Mouse (Mus musculus) CD8-positive naive resting alpha-beta T cell, adult 2 months (primary cell): Measurements from ENCODE around the gene Dhdh.
"Not testable (repeated sequence)": the region's sequence is repeated elsewhere in the genome, so short reads cannot be mapped to it uniquely, and the experiment has no call there.

Experiments
- DNase-seq, 2 experiments: peaks; one replicate each; pipeline ENCODE4 v3.0.0; 2022; ENCODE audit warnings: low read depth in 2 of 2, low spot score in 2 of 2

Gene Dhdh

DNA sequence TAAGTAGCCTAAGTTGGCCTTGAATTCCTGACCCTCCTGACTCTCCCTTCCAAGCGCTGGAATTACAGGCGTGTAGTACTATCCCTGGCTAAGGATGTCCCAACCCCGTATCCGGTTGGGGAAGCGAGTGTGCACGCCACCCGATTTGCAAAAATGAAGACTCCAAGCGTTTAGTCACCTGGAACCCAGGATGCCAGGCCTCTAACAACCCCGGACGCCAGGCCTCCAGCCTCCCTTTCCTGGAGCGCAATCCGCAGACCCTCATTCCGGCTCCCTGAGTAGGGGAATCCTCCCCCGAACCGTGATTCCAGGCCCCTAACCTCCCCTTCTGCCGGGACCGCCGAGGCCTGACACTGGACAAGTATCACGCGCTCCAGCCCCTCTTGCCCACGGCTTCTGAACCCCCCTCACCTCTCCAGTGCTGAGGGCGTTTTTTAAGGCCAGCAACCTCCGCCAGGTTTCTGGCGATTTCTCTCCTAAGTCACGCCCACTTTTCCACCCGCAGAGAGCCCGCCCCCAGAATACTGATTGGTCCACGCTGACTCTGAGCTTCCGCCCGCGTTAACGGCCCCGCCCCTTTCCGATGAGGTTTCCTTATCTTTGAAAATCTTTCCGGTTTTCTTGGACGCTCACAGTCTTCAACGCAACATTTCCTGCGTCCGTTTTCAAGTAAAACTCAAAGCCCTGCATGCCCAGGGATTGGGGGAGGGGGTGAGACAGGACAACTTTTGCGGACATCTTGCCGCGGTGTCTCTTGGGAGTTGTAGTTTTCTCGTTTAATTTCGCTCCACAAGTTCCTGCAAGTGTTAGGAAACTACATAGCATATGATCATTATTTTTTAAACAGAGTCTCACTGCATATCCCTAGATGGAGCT is 21.5 kb upstream of the Dhdh start, which contains the start of gene Nucb1:
Gene Nucb1 (minus strand): TSS at position 495 of the 876 bp plus-strand sequence.
- peak; percentile 82 to 91 for DNase-seq

DNA sequence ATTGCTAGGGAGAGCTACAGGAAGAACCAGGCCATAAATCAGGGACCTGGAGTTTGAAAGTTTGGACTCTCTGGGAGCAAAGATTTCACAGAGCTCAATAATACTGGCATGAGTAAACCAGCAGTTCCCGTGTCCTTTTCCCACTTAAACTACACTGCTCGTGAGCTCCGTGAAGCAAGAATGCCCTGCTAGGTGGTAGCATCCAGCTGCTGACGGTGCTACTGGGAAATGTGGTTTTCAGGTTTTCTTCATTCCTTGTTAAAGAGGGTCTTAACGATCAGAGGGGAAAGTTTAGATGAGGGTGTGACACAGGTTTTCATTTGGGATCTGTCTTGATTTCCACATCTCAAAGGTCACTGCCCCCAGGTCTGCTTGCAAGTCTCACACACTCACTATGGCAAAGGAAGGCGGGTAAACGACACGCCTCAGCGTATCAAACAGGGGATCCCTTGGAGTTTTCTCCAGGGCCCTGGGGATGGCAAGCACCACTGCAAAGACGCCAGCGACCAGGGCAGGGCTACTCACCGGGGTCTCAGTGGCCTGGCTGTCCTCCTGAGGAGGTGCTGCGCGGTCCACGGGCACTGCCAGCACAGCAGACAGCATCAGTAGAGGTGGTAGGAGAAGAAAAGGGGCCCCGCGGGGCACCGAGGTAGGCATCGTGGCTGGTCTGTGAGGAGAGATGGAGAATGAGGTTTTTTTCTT is 20.7 kb upstream of the Dhdh start:
- DNase-seq = no peak

DNA sequence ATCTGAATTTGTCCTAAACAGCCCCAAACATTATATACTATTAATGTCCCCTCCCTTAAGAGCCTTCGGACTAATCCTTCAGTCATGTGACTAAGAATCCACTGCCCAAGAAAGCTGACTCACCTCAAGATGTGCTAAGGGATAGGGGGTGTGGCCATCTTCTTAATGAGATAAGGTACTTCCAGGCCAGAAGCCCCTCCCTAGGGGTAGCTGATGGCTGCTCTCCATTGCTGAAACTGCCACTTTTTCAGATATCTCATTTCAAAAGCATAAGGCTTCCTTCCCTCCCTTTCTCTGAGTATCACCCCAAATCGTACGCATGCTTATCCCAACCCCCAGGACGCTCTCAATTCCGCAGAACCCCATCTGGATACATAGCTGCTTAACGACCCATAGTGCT is 20.0 kb upstream of the Dhdh start:
- no peak for DNase-seq

DNA sequence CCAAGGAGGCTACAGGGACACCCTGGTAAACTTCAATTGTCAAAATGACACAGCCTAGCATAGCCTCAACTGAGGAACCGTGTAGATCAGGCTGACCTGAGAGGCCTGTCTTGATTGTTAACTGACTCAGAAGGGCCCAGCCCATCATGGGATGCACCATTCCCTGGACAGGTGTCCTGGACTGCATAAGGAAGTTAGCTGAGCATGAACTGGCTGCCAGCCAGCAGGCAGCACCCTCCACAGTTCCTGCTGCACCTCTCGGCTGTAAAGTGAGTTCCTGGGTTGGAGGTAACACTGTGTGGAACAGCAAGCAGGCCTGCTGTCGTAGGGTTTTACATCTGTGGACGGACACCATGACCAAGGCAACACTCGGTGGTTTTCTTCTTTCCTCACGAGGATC is 19.0 kb upstream of the Dhdh start:
- no peak for DNase-seq

DNA sequence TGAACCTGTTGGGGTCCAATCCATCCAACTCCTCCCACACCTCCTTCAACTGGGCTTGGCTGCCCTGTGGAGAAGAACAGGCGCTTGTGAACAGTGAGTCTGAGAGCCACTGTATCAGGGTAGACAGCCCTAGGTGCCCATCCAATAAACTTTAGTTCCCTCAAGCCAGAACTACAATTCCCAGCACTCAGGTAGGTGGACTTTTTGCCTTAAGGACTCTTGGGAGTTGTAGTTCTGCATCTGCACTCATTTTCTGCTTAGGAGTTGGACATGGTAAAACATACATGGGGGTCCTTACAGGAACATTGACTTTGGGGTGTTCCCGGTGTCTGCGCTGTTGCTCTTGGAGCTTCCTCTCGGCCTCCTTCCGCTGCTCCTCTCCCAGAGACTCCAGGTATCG is 9.8 kb upstream of the Dhdh start:
- DNase-seq = no peak

DNA sequence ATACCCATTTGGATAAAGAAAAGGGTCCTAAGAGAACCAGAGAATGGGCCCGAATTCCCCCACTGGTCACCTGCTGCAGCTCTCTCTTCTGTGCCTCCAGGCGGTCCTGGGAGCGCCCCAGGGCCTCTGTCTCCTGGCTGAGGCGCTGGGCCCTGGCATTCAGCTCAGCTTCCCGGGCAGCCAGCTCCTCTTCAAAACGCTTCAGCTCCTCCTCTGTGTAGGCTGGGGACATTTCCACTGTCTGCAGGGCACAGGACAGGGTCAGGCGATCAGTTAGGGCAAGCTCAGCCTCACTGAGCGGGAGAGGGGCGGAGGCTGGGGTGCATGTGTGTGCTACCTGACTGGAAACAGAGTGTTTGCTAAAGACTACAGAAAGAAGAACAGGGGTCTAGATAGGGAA is 5.9 kb upstream of the Dhdh start:
- no peak for DNase-seq

DNA sequence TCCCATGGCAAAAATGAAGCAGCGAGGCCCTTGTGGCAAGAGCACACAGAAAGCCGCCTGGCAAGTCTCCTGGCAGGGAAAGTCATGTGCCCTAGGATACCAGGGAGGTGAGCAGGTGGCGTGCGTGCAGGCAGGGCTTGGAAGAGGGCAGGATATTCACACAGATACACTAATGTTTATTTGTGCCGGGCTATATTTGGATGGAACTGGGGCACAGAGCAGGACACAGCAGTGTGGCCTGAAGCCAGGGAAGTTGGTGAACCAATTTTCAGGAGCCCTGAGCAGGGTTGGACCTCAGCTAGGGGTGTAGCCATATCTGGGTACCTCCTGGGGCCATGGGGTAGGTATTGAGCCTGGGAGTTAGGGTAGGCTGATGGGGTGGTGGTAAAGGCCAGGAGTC is 4.3 kb upstream of the Dhdh start:
- no peak for DNase-seq

DNA sequence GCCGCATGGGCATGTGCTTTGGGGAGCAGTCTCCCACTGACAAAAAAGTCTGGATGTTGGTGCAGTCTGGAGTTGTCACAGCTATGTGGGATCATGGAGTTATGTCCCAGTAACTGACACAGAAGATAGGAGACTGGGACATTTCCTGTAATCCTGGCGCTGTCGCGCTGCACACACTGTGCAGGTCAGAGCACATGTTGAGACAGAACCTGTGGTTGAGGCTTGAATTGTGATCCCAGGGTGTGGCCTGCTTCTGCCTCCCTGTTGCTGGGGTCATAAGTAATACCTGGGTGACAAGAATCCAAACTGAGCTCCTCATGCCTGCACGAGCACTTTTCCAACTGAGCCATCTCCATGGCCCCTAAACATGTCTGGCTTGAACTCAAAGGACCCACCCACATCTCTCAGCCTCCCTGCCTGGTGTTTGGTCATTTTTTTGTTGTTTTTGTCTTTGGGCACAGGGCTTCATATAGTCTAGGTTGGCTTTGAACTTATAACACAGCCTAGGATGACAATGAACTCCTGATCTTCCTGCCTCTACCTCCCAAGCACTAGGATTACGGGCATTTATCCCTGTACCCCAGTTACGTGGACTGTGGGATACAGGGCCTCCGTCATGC is 3.7 kb upstream of the Dhdh start:
- no peak for DNase-seq

DNA sequence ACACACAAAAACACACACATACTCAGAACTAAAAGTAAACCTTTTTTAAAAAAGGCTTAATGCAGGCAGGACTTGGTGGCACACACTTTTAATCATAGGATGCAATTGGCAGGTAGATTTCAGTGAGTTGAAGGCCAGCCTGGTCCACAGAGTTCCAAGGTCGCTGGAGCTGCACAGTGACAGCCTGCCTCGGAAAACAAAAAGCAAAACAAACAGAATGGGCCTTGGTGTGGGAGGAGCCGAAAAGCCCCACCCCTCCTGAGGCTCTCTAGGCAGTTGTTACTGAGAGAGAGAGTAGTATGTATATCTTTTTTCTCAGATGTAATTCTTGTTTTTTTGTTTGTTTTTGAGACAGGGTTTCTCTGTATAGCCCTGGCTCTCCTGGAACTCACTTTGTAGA is 2.7 kb upstream of the Dhdh start:
- DNase-seq = no peak

DNA sequence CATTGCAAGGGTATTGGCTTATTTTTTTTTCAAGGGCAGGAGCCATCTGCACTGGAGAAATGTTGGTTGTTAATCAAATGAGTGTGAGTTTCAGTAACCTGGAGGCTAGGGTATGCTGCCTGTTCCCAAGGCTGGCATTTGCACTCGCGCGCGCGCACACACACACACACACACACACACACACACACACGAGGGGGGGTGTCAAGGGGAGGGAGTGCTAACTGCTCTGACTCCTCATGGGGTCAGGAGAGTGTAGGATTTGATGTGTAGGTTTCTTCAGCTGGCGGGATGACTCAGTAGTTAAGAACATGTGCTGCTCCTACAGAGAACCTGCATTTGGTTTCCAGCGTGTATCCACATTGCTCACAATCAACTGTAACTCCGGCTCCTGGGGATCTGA is 2.2 kb upstream of the Dhdh start:
- no peak for DNase-seq

DNA sequence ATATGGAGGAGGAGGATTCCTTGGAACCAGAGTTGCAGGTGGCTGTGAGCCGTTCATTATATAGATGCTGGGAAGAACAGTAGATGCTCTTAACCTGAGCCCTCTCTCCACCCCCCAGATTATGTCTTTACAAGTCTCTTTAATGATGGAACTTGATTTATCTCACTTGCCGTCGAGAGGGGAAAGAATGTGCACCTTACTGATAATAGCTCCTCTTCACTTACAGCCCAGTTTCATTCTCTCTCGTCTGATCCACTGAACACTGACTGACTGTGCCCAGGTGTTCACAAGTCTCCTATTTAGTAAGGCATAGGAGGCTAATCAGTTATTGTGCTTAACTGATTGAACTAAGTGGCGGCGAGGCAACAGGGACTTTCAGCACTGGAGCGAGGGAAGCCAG is 973 bp upstream of the Dhdh start:
- no peak for DNase-seq

DNA sequence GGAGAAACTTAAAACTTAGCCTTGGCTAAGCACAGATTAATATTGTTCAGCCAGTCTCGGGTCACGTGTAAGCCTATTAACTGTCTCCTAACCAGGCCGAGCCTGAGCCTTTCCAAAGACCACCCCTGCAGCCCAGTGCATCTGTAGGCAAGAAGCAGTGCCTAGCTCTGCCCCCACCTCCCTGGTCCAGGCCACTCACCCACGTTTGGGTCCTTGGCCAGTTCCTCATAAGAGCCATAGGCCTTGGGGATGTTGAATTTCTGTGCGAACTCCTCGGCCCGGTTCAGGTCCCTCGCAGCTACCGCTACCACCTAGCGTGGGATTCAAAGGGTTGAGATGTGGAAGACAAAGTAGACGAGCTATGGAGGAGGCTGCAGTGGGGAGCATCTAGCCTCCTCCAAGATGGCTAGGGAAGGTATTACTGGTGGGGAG is 728 bp downstream of the Dhdh start:
- no peak for DNase-seq

DNA sequence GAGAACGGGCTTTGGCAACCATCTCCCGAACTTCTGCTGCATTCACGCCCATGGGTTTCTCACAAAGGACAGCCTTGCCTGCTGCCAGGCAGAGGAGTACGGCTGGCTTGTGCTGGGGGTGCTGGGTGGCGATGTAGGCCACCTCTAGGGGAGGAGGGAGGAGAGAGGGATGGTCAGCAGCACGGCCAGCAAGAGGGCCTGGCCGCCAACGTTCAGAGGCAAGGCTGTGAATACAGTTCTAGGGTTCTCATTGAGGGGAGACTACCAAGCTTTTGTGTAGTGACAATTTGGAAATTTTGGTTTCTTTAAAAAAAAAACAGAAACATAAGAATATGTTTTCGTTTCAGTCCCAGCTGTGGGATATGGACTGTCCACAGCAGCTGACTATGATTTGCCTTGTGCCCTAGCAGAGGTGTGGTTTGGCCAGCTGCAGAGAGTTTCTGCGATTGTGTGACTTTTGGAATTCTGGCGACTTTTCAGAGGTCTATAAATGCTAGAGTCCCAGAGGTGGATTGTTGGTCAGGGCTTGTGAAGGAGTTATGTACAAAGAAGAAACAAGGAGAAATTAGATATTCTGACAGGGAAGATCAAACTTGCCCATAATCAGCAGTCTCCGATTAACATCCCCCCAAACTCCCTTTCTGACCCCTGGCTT is 1.7 kb downstream of the Dhdh start, which contains the start of gene Gm45808:
Gene Gm45808 (minus strand): TSS at position 51 of the 655 bp plus-strand sequence.
- DNase-seq = no peak

DNA sequence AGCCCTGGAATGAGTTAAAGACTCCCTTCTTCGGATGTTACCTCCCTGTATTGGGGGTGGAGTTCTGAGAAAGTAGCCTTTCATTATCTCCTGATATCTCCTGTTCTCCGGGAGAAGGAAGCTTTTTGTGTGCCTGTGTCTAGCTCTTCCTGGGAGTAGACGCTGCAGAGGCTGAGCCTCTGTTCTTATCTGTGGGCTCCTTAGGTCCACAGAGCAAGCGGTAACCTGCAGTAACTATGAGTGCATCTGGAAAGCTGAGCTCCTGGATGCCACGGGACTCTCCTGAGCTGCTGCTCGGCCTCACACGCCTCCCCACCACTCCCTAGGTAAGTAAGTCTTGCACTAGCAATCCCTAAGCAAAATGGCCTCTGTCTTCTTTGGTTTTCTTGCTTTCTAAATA is 2.4 kb downstream of the Dhdh start:
- DNase-seq = no peak

DNA sequence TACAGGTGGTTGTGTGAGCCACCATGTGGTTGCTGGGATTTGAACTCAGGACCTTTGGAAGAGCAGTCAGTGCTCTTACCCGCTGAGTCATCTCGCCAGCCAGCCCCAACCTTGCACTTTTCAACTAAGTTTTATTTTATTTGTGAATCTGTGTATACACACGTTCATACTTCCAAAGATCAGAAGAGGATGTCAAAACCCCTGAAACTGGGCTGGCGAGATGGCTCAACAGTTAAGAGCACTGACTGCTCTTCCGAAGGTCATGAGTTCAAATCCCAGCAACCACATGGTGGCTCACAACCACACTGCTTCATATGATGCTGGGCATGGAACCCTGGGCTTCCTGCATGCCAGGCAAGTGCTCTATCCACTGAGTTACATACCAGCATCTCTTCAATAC is 3.6 kb downstream of the Dhdh start:
- DNase-seq = not testable (repeated sequence)

DNA sequence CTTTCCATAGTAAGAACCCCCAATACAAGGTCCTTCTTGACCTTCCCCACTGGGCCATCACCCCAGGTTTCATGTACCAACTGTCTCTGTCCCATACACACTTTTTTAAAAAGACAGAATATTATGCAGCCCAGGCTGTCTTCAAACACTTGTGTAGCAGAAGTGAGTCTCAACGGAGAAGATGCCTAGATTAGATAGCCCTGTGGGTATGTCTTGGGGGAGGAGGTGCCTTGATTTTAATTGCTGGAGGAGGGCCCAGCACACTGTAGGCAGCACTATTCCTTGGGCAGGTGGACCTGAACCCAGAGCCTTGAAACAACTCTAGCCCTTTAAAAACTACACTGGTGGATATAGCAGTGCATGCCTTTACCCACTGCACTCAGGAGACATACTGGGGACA is 6.4 kb downstream of the Dhdh start:
- DNase-seq = no peak

DNA sequence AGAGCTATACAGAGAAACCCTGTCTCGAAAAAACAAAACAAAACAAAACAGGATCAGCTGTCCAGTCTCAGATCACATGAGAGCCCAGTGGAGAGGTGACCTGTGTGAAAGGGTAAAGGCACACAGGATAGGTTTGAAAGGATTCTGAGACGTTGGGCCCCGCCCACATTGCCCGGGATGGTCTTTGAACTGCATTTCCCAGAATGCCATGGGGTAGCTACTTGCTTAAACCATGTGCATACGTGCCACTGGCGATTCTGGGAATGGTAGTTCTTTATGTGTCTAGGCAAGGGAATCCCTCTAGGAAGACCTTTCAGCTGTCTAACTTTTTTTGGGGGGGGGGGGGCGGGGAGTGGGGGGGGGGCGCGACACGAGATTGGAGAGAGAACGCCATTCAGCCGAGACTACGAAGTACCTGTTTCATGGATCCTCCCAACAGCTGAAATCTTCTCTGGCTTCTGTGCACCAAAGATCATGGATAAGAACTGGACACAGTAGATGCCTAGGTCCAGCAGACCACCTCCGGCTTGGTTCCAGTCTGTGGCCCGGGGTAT is 7.2 kb downstream of the Dhdh start, which contains the start of gene Tulp2:
Gene Tulp2 (plus strand): TSS at position 504 of the 554 bp plus-strand sequence.
- DNase-seq = peak in 1 of 2 experiments; percentile 49

DNA sequence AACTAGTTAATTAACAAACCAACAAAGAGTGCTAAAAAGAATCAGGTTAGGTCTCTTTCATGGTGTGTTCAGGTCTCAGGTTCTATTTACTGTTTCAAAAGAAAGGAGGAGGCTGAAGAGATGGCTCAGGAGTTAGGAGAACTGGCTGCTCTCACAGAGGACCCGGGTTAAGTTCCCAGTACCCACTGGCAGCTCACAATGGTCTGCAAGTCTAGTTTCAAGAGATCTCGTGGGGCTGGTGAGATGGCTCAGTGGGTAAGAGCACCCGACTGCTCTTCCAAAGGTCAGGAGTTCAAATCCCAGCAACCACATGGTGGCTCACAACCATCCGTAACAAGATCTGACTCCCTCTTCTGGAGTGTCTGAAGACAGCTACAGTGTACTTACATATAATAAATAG is 8.3 kb downstream of the Dhdh start:
- not testable (repeated sequence) for DNase-seq

DNA sequence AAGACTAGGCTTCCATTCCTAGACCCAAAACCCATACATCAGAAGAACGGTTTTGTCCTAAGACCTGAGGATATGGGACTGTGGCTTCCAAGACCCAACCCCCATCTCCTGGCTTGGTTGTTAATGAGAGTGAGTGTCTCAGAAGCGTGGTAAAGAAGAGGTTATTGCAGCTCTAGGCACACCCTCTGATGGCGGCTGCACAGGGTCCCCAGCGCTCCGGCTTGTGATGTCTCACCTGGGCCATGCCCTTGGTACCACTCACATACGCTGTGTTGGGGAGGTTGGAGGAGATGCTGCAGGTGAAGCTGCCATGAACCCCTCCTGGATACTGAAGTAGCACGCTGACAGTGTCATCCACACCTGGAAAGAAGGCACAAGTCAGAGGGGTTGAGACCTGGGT is 9.8 kb downstream of the Dhdh start:
- no peak for DNase-seq

DNA sequence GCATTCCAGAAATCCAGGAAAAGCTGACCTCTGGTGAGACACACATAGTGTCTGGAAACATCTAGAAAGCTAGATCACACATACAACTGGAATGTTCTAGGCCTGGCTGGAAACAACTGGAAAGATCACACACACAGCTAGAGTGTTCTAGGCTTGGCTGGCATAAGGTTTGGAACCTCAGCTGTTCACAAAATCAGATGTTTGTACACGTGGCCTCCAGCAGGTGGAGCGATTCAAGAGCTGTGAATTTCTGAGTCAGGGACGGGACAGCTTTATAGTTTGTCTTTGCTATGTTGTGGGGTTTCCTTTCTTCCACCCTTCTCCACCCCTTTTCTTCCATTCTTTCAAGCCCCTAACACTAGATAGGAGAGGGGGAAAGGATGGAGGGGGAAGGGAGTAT is 11.6 kb downstream of the Dhdh start:
- peak; percentile 42 to 64 for DNase-seq

DNA sequence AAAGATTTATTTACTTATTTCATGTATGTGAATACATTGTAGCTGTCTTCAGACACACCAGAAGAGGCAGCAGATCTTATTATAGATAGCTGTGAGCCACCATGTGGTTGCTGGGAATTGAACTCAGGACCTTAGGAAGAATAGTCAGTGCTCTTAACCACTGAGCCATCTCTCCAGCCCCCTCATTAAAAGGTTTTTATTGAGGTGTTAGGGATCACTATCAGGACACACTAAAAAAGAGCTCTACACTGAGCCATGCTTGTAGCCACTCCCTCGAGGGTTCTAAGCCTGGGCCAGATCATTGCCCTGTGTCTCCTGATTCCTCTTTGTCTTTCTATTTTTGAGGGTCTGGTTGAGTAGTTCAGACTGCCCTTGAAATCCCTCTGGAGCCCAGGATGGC is 12.2 kb downstream of the Dhdh start:
- DNase-seq = no peak
